Mouse (Mus musculus) G1E (cell line): ENCODE measurements at regions not wholly inside any gene's neighbourhood (a gene's known extent, or its start where the extent isn't known, plus 50 kb on each side); places are given as distances from the start of the nearest gene placed in this dataset.

Source experiments
- CTCF ChIP-seq: IDR thresholded peaks from 2 replicates; pipeline ENCODE4 v1.5.1; 2012; ENCODE audit warnings: low read depth, low read length, inconsistent platforms, mixed read lengths
- GATA1 ChIP-seq: IDR thresholded peaks from 2 replicates; pipeline ENCODE4 v1.6.1; 2012; ENCODE audit warnings: borderline replicate concordance, low read length, inconsistent platforms, mixed read lengths
- POLR2AphosphoS5 ChIP-seq: IDR thresholded peaks from 2 replicates; pipeline ENCODE4 v1.6.1; 2012; ENCODE audit warnings: low read depth, low read length, inconsistent platforms; ENCODE audit not compliant: insufficient replicate concordance
- TAL1 ChIP-seq: conservative IDR thresholded peaks from 2 replicates; pipeline ENCODE4 v1.6.1; 2012; ENCODE audit warnings: low read depth, low read length, inconsistent platforms, mixed read lengths

- TF ChIP-seq CTCF (no peak), TAL1 (no peak), GATA1 (no peak), POLR2AphosphoS5 (no peak)
Measured at GRCm38 (mm10) chr9:67633026-67633741, 73.7 kb upstream of the Tln2 start.
